Mouse (Mus musculus): ENCODE results near the gene Zfp2.

The Zfp2 gene

DNA sequence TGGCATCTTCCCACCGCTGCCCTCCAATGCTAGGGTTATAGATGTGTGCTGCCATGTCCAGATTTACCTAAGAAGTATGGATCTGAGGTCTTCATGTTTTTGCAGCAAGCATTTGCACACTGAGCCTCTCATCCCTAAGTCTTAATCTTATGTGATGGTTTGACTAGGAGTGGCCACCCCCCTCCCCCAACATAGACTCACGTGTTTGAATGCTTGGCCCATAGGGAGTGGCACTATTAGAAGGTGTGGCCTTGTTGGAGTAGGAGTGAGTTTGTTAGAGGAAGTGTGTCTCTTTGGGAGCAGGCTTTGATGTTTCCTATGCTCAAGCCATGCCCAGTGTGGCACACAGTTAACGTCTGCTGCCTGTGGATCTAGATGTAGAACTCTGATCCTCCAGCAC lies 37.3 kb downstream of the Zfp2 start:
- DNase-seq (ENCODE audit: low read depth, low spot score), result no peak

- no peak for DNase-seq (ENCODE audit: low read depth, low spot score)
Measured at GRCm38 (mm10) chr11:50850989-50851601, 64.9 kb downstream of the Zfp2 start.

DNA sequence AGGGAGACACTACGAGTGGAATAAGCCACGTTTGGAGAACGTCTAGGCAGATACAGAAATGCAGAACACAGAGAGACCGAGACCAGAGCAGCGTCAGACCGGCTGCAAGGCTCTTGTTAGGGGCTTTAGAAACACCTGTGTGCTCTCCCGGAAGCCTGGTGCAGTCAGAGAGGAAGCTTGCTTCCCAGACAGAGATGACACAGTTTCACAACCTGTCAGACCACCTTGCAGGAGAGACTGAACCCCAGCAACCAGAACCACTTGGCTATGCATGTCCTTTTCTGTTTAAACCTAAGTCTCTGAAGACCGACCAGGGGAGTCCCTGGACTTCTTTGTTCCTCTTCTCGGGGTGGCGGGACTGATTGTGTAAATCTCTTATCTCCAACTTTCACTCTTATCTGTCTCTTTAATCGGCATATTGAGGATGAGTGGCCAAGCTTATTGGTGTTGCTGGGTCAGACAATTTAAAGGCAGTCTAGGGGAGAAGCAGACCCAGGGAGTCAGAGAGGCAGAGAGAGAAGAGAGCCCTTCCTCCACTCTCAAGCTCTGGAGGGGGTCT lies 65.7 kb downstream of the Zfp2 start, which contains the start of gene Grm6:
Grm6 (plus strand) TSS at position 509 of the 559 bp plus-strand sequence.
- no peak for DNase-seq (ENCODE audit: low read depth, low spot score)

DNA sequence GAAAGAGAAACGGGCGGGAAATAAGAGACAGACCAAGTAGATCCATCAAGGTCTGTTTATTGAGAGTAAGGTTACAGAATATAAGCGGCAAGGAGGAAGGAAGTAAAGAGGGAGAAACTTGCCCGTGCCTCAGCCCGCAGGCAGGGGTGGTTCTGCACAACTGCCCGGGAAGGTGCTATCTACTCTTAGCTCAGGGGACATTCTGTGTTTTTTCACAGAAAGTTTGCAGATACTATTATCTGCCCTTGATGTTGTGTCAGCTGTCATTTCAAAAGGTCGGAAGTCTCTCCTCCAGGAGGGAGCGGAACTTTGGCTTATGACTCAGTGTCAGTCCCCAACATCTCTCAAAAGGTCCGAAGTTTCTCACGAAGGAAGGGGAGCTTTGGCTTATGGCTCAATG lies 66.7 kb downstream of the Zfp2 start:
- DNase-seq (ENCODE audit: low read depth, low spot score), result no peak
